Mouse (Mus musculus): ENCODE measurements around the gene Fndc8.
"Not testable (repeated sequence)": the region's sequence is repeated elsewhere in the genome, so short reads cannot be mapped to it uniquely, and the experiment has no call there.

The Fndc8 gene

GRCm38 (mm10) chr11:82908608-82908989 is 16.7 kb downstream of the Fndc8 start:
- in situ Hi-C loops (cut with MboI; ENCODE audit: low sequenced_read_pairs) = loop anchor here (25.0 kb wide), 1 partner anchor 279 kb away; the partner anchor contains the start of genes Slfn3 and Slfn4

- in situ Hi-C loops (cut with MboI; ENCODE audit: low sequenced_read_pairs) = loop anchor here (25.0 kb wide), 1 partner anchor 277 kb away; the partner anchor contains the start of genes Slfn3 and Slfn4
Observed at GRCm38 (mm10) chr11:82910250-82910649, 18.3 kb downstream of the Fndc8 start, which contains the start of gene Unc45b. Gene Unc45b, plus strand, starts transcription at chr11:82910550.

DNA sequence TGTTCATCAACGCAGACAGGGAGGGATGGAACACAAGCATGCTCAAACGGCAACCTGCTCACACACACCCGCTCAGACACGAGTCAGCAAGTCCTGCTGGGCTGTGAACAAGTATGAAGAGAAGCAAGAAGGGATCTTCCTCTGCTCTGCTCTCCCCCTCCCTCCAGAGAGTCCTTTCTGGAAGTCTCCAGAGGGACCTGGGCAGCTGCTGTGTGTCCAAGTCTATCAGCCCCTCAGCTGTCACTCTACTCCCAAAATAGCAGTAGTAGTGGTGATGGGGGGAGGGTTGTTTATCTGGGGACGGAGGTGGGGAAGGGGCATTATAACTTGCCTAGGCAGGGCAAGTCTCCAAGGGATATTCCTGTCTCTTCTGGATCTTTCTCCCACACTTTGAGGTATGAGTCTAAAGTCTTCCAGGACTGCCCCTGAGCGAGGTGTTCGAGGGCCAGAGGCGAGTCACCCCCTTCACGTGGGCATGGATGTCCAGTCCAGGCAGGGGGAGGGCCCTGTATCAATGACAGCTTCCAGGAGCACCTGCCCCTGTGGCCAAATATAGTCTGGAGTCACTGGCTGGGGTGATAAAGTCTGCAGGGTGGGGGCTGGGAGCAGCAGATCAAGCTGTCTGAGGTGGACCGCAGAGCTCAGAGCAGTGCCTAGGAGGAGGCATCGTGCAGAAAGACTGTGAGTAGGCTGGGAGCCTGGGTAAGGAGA is 18.9 kb downstream of the Fndc8 start:
- in situ Hi-C loops (cut with MboI; ENCODE audit: low sequenced_read_pairs) = loop anchor here (25.0 kb wide), 1 partner anchor 276 kb away; the partner anchor contains the start of genes Slfn3 and Slfn4

- in situ Hi-C loops (cut with MboI; ENCODE audit: low sequenced_read_pairs) = loop anchor here (25.0 kb wide), 1 partner anchor 272 kb away; the partner anchor contains the start of genes Slfn3 and Slfn4
Observed at GRCm38 (mm10) chr11:82914711-82915352, 22.9 kb downstream of the Fndc8 start.

GRCm38 (mm10) chr11:82920768-82921167 is 28.8 kb downstream of the Fndc8 start:
- in situ Hi-C loops (cut with MboI; ENCODE audit: low sequenced_read_pairs) = loop anchor here (25.0 kb wide), 1 partner anchor 267 kb away; the partner anchor contains the start of genes Slfn3 and Slfn4

DNA sequence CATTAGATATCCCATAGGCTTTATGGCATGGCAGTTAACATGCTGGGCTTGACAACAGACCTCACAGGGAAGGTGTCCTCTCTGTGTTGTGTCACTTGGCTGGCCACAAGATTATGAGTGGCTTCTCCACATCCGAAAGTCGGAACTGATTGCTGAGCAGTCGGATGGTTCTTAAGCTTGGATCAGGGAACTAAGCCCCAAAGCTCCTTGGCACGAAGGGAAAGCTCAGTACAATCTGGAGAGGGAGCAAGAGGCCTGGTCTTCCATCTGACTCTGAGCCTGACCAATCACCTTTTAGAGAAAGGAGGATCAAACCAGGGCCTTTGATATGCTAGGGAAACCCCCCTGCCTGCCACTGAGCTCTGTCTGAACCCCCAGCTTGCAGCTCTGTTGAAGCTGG is 29.8 kb downstream of the Fndc8 start:
- in situ Hi-C loops (cut with MboI; ENCODE audit: low sequenced_read_pairs) = loop anchor here (25.0 kb wide), 1 partner anchor 266 kb away; the partner anchor contains the start of genes Slfn3 and Slfn4

- in situ Hi-C loops (cut with MboI; ENCODE audit: low sequenced_read_pairs) = loop anchor here (25.0 kb wide), 1 partner anchor 263 kb away; the partner anchor contains the start of genes Slfn3 and Slfn4
Observed at GRCm38 (mm10) chr11:82923910-82924309, 32.0 kb downstream of the Fndc8 start.

- in situ Hi-C loops (cut with MboI; ENCODE audit: low sequenced_read_pairs) = no loop called here
Observed at GRCm38 (mm10) chr11:82928897-82929632, 37.1 kb downstream of the Fndc8 start.

GRCm38 (mm10) chr11:82929633-82929950 is 37.7 kb downstream of the Fndc8 start:
- in situ Hi-C loops (cut with MboI; ENCODE audit: low sequenced_read_pairs) = no loop called here

DNA sequence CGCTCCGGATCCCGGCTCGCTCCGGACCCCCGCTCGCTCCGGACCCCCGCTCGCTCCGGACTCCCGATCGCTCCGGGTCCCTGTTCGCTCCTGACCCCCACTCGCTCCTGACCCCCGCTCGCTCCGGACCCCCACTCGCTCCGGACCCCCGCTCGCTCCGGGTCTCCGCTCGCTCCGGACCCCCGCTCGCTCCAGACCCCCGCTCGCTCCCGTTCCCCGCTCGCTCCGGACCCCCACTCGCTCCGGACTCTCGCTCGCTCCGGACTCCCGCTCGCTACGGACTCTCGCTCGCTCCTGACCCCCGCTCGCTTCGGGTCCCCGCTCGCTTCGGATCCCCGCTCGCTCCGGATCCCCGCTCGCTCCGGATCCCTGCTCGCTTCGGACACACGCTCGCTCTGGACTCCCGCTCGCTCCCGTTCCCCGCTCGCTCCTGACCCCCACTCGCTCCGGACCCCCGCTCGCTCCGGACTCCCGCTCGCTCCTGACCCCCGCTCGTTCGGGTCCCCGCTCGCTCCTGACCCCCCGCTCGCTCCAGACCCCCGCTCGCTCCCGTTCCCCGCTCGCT is 38.5 kb downstream of the Fndc8 start:
- in situ Hi-C loops (cut with MboI; ENCODE audit: low sequenced_read_pairs) = not testable (repeated sequence)

GRCm38 (mm10) chr11:82931161-82931560 is 39.2 kb downstream of the Fndc8 start:
- in situ Hi-C loops (cut with MboI; ENCODE audit: low sequenced_read_pairs) = not testable (repeated sequence)

DNA sequence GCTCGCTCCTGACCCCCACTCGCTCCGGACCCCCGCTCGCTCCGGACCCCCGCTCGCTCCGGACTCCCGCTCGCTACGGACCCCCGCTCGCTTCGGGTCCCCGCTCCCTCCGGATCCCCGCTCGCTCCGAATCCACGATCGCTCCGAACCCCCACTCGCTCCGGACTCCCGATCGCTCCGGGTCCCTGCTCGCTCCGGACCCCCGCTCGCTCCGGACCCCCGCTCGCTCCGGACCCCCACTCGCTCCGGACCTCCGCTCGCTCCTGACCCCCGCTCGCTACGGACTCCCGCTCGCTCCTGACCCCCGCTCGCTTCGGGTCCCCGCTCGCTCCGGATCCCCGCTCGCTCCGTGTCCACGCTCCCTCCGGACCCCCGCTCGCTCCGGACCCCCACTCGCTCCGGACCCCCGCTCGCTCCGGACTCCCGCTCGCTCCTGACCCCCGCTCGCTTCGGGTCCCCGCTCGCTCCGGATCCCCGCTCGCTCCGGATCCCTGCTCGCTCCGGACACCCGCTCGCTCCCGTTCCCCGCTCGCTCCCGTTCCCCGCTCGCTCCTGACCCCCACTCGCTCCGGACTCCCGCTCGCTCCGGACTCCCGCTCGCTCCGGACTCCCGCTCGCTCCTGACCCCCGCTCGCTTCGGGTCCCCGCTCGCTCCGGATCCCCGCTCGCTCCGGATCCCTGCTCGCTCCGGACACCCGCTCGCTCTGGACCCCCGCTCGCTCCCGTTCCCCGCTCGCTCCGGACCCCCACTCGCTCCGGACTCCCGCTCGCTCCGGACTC is 39.9 kb downstream of the Fndc8 start:
- in situ Hi-C loops (cut with MboI; ENCODE audit: low sequenced_read_pairs) = not testable (repeated sequence)

DNA sequence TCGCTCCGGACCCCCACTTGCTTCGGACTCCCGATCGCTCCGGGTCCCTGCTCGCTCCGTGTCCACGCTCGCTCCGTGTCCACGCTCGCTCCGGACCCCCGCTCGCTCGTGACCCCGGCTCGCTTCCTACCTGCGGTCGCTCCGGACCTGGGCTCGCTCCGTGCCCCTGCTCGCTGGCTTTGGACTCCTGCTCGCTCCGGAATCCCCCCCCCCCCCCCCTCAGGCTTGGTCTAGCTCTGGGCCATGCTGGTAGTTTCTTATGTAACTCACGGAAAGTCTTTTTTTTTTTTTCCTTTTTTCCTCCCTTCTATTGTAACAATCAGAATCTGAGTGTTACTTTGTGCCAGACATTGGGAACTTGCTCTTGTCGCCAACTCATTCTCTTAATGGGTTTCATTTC is 41.3 kb downstream of the Fndc8 start:
- in situ Hi-C loops (cut with MboI; ENCODE audit: low sequenced_read_pairs) = no loop called here

GRCm38 (mm10) chr11:82943336-82943735 is 51.4 kb downstream of the Fndc8 start:
- in situ Hi-C loops (cut with MboI; ENCODE audit: low sequenced_read_pairs) = no loop called here

DNA sequence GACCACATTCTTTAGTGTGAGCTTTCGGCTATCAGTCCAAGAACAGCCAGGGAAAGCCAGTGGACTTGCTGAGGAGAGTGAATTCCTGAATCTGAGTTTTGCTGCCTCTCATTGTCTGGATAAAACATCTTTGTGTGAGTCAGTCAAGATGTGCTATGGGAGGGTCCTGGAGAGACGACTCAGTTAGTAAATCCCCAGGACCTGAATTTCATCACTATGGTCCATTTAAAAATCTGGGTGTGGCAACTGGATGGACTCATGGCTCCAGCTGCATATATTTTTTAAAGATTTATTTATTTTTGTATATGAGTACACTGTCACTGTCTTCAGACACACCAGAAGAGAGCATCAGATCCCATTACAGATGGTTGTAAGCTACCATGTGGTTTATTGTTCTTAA is 53.7 kb downstream of the Fndc8 start:
- in situ Hi-C loops (cut with MboI; ENCODE audit: low sequenced_read_pairs) = no loop called here

GRCm38 (mm10) chr11:82947457-82947856 is 55.5 kb downstream of the Fndc8 start:
- in situ Hi-C loops (cut with MboI; ENCODE audit: low sequenced_read_pairs) = no loop called here

DNA sequence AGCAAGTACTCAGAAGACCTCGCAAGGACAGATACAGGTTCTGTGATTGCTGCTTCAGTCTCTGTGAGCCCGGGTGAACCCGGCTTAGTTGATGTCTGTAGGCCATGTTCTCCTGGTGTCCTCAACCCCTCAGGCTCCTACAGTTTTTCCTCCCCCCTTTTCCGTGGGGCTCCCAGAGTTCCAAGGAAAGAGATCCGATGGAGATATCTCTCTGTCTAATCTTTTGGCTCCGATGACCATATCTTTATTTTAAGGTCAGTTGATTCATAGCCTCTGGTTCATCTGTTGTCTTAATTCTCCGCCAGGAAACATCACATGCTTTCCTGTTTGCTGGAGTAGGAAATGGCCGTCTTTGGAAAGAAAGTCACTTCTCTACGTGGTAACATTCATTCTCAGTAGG is 57.1 kb downstream of the Fndc8 start:
- in situ Hi-C loops (cut with MboI; ENCODE audit: low sequenced_read_pairs) = no loop called here
